Mouse (Mus musculus) ES-Bruce4 (cell line): ENCODE results near the gene Nxf1.

Source experiments
- CTCF ChIP-seq: IDR thresholded peaks from one replicate; pipeline ENCODE4 v1.8.1; 2011; ENCODE audit warnings: low read depth, low read length
- EP300 ChIP-seq: IDR thresholded peaks from 2 replicates; pipeline ENCODE4 v1.6.1; 2011; ENCODE audit warnings: low read depth, low read length; ENCODE audit not compliant: insufficient read depth

DNA sequence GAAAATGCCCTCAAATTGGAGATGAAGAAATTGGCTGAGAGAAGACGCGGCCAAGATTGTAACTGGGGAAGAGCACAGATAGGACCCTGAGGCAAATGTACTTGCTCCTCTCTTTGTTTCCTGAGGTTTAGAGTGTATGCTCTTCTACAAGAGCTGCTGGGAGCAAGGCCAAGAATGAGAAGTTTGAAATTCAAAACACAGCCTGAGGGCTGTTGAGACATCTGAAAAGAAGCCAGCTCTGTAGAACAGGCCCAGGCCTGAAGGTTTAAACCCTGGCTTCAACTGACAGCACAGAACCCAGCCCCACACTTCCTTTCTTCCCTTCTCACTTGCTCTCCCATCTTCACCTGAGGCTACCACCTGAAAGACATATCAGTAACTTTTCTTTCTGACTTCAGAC lies 46.8 kb upstream of the Nxf1 start:
- TF ChIP-seq CTCF: no peak
- TF ChIP-seq EP300: no peak
